Mouse (Mus musculus) liver, embryonic 14.5 days (tissue): ENCODE results near the gene Apob. TPM values are rescaled to one million over a fixed set of nuclear protein-coding genes. Genes with fewer than 3 reads are reported as not detected.

ENCODE experiments used
- ATAC-seq: fragments of 200-750 bp; cut with Nextera tagmentation; 2 replicates; pipeline ENCODE4 v1.8.0; 2017; ENCODE audit warnings: moderate number of reproducible peaks, mild to moderate bottlenecking, moderate library complexity; ENCODE audit not compliant: insufficient read depth
- DNase-seq, 3 experiments: peaks; one replicate each; pipeline ENCODE4 v3.0.0-alpha.2; 2012 to 2013; ENCODE audit warnings: low read depth in 3 of 3, low spot score in 3 of 3
- H3K27ac ChIP-seq: fragments of 300-500 bp; sonication (generic); 2 replicates; pipeline ENCODE4 v1.5.1; 2014; ENCODE audit warnings: moderate library complexity, mild to moderate bottlenecking, control low read depth, inconsistent platforms
- H3K27me3 ChIP-seq: fragments of 300-500 bp; sonication (generic); 2 replicates; pipeline ENCODE4 v1.6.1; 2014; ENCODE audit warnings: mild to moderate bottlenecking, low read length, moderate library complexity; ENCODE audit not compliant: control insufficient read depth, insufficient read depth
- H3K36me3 ChIP-seq: fragments of 300-500 bp; sonication (generic); replicated peaks from 2 replicates; pipeline ENCODE4 v1.6.1; 2014; ENCODE audit warnings: low read depth; ENCODE audit not compliant: control insufficient read depth, insufficient read depth
- H3K4me1 ChIP-seq, 2 experiments: fragments of 200-500 bp in 1 of 2; fragments of 300-500 bp in 1 of 2; sonication (generic) in 1 of 2; replicated peaks; 2 replicates each; pipeline ENCODE4 v1.6.1; 2012 to 2014; ENCODE audit warnings: antibody characterized with exemption in 1 of 2, inconsistent platforms in 1 of 2, low read length in 1 of 2; ENCODE audit not compliant: control insufficient read depth in 2 of 2, insufficient read depth in 2 of 2
- H3K4me2 ChIP-seq: fragments of 300-500 bp; sonication (generic); 2 replicates; pipeline ENCODE4 v1.6.1; 2014; ENCODE audit warnings: low read depth, mild to moderate bottlenecking, control low read depth, moderate library complexity
- H3K4me3 ChIP-seq, 2 experiments: fragments of 200-500 bp in 1 of 2; fragments of 300-500 bp in 1 of 2; sonication (generic) in 1 of 2; 2 replicates each; pipeline ENCODE4 v1.5.1; 2012 to 2014; ENCODE audit warnings: low read depth in 2 of 2, low read length in 2 of 2, mild to moderate bottlenecking in 2 of 2, control low read depth in 1 of 2, inconsistent platforms in 1 of 2, moderate library complexity in 1 of 2; ENCODE audit not compliant: insufficient read depth in 1 of 2
- H3K9ac ChIP-seq: fragments of 300-500 bp; sonication (generic); replicated peaks from 2 replicates; pipeline ENCODE4 v1.6.1; 2014; ENCODE audit warnings: mild to moderate bottlenecking, control low read depth, moderate library complexity
- H3K9me3 ChIP-seq: fragments of 300-500 bp; sonication (generic); 2 replicates; pipeline ENCODE4 v1.6.1; 2016; ENCODE audit warnings: low read length, mixed read lengths; ENCODE audit not compliant: control insufficient read depth
- CTCF ChIP-seq: IDR thresholded peaks from 2 replicates; pipeline ENCODE4 v1.5.1; 2016; ENCODE audit warnings: antibody characterized with exemption, low read depth, control low read depth
- EP300 ChIP-seq: IDR thresholded peaks from 2 replicates; pipeline ENCODE4 v1.6.1; 2016; ENCODE audit warnings: antibody characterized with exemption, low read depth
- WGBS: fragments of 180-500 bp; shearing (Covaris S2); extraction: QIAGEN DNeasy Blood & Tissue Kit; methylation state at CpG from one replicate; pipeline ENCODE4 v1.1.7; 2014; ENCODE audit not compliant: insufficient replicate concordance; 5-methylcytosine and 5-hydroxymethylcytosine counted together
- polyA plus RNA-seq, 2 experiments: library from polyadenylated mRNA; depleted of rRNA in 1 of 2; stranded (reverse) in 1 of 2; unstranded in 1 of 2; fragments of >200 nt; fragmentation: Nextera tagmentation in 1 of 2; extraction: Ambion mirVana in 1 of 2; gene quantifications; 2 replicates each; pipeline versions ENCODE4 v1.2.1 to v1.2.3; 2012 to 2014

Gene Apob
- polyA plus RNA-seq, 2 experiments: 94.4 to 112 TPM

GRCm38 (mm10) chr12:7973773-7974322 lies 3.6 kb upstream of the Apob start:
- TF ChIP-seq CTCF: no peak
- TF ChIP-seq EP300: no peak
- H3K4me2 ChIP-seq: no peak overlapping the region
- H3K27ac ChIP-seq: no peak overlapping the region
- no peak overlapping the region for H3K4me3 ChIP-seq
- no peaks in the 10 kb centered on the region for H3K36me3 ChIP-seq
- H3K9me3 ChIP-seq: no peaks in the 10 kb centered on the region
- no peaks in the 10 kb centered on the region for H3K27me3 ChIP-seq
- 38% methylated on average over 5 of the region's 5 CpGs for WGBS
- H3K4me1 ChIP-seq: 0 out of 4 replicates have a peak, but pooled peaks cover 0 to 2% of the 10 kb centered on the region in 2 experiments
- DNase-seq: no peak
- H3K9ac ChIP-seq: no peak overlapping the region
- ATAC-seq: no peak

GRCm38 (mm10) chr12:7978190-7978884 lies 889 bp downstream of the Apob start:
- no peaks in the 10 kb centered on the region for H3K9me3 ChIP-seq
- 44% methylated on average over 13 of the region's 13 CpGs for WGBS
- H3K9ac ChIP-seq: peak overlapping the region; percentile 37; the same call in 1 of the 2 replicates
- peak overlapping the region; percentile 27; the same call in 1 of the 2 replicates for H3K27ac ChIP-seq
- ATAC-seq (peak; percentile 81), DNase-seq (peak; percentile 7 to 22 (median 19))
- peak overlapping the region; percentile 31 to 49 for H3K4me3 ChIP-seq
- no peaks in the 10 kb centered on the region for H3K36me3 ChIP-seq
- H3K4me2 ChIP-seq: peak overlapping the region; percentile 39
- H3K27me3 ChIP-seq: no peaks in the 10 kb centered on the region
- TF ChIP-seq CTCF (peak; percentile 88), EP300 (no peak)
- 0 out of 4 replicates have a peak, but pooled peaks cover 0 to 2% of the 10 kb centered on the region in 2 experiments for H3K4me1 ChIP-seq

- no peak for ATAC-seq
Observed at GRCm38 (mm10) chr12:7984411-7984810, 7.0 kb downstream of the Apob start.

GRCm38 (mm10) chr12:7990804-7991203 lies 13.4 kb downstream of the Apob start:
- H3K9me3 ChIP-seq: no peaks in the 10 kb centered on the region
- TF ChIP-seq CTCF (peak; percentile 70), EP300 (no peak)
- H3K36me3 ChIP-seq: no peaks in the 10 kb centered on the region
- no peak overlapping the region for H3K27ac ChIP-seq
- H3K4me1 ChIP-seq: no peaks in the 10 kb centered on the region
- ATAC-seq: no peak
- no peak overlapping the region for H3K9ac ChIP-seq
- H3K27me3 ChIP-seq: no peaks in the 10 kb centered on the region
- 2% methylated on average over 3 of the region's 3 CpGs for WGBS
- H3K4me3 ChIP-seq: no peak overlapping the region
- peak in 2 of 3 experiments; percentile 4 to 10 for DNase-seq
- H3K4me2 ChIP-seq: no peak overlapping the region

More at GRCm38 (mm10) chr12:7984411-7984810, 7.0 kb downstream of the Apob start:
- Histone ChIP-seq H3K27me3 (no peaks in the 10 kb centered on the region), H3K4me2 (no peak overlapping the region), H3K9me3 (no peaks in the 10 kb centered on the region), H3K9ac (no peak overlapping the region), H3K4me1 (no peaks in the 10 kb centered on the region), H3K27ac (no peak overlapping the region), H3K36me3 (no peaks in the 10 kb centered on the region), H3K4me3 (no peak overlapping the region)
- DNase-seq: no peak
- no peak for TF ChIP-seq CTCF
- TF ChIP-seq EP300: no peak
- WGBS: 40% methylated on average over 1 of the region's 1 CpGs

- WGBS: 11% methylated on average over 1 of the region's 1 CpGs
- ATAC-seq (no peak), DNase-seq (no peak)
- no peak overlapping the region for H3K9ac ChIP-seq
- no peaks in the 10 kb centered on the region for H3K36me3 ChIP-seq
- no peak overlapping the region for H3K27ac ChIP-seq
- H3K4me2 ChIP-seq: no peak overlapping the region
- H3K4me1 ChIP-seq: no peaks in the 10 kb centered on the region
- no peak overlapping the region for H3K4me3 ChIP-seq
- H3K27me3 ChIP-seq: no peaks in the 10 kb centered on the region
- TF ChIP-seq EP300 (no peak), CTCF (no peak)
- no peaks in the 10 kb centered on the region for H3K9me3 ChIP-seq
Observed at GRCm38 (mm10) chr12:7991570-7991969, 14.1 kb downstream of the Apob start.
